In the genomic region with DNA sequence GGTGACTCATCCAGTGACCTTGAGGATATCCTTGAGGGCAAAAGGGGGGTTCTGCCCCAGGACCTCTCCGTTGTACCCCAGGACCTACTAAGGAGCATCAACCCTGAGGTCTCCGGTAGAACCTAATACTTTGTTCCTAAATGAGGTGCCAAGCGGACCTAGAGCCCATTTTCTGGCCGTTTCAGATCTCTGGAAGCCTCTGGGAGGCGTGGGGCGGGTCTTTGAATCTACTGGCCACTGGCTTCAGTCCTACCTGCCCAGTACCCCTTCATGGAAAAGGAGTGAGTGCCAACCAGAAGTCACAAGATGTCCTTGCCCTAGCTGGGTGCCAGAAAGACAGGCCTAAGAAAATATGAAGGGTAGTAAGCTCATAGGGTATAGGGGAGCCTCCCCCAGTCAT, we compare ENCODE assay signal across 9 mouse cellular contexts. TPM values are rescaled to one million over a fixed set of nuclear protein-coding genes. Genes with fewer than 3 reads are reported as not detected.
DNase-seq lines count a peak whose midpoint lies in the region; ATAC-seq and TF ChIP-seq lines count a peak whose summit lies in the region.
"Had no signal": no experiment of that assay in that cellular context is flagged by ENCODE, and none has a peak within 500 bp of the region (broad histone marks: within the 10 kb centered on the region; RNA-seq: fewer than 3 reads in every experiment).

No protein-coding gene starts in this region.

- H3K9me3 ChIP-seq in kidney, postnatal 0 days (replicated peaks; ENCODE audit: low read length): no peaks in the 10 kb centered on the region
- H3K9me3 ChIP-seq in embryonic facial prominence, embryonic 13.5 days: no peaks in the 10 kb centered on the region
- no peaks in the 10 kb centered on the region for H3K9me3 ChIP-seq in intestine, embryonic 16.5 days (ENCODE audit: control insufficient read depth, low read length)

- no peak for DNase-seq in kidney, postnatal 0 days (ENCODE audit: low spot score)
- no peak for DNase-seq in kidney, postnatal 36 days
- DNase-seq in naive thymus-derived CD4-positive, alpha-beta T cell, adult 2 months (ENCODE audit: low read depth): peak; percentile 15
- no peak for DNase-seq in T-cell, adult 2 months (ENCODE audit: low spot score)
- no peak for DNase-seq in ovary, postnatal 36 days (ENCODE audit: low spot score)
- no peak for DNase-seq in adrenal gland, adult 2 months

- H3K27ac ChIP-seq in kidney, postnatal 0 days: no peak overlapping the region
- peak overlapping the region; percentile 90 for H3K27ac ChIP-seq in embryonic facial prominence, embryonic 13.5 days
- H3K27ac ChIP-seq in intestine, embryonic 16.5 days (ENCODE audit: low read length): peak overlapping the region; percentile 20; the same call in 1 of the 2 replicates

- 0 out of 2 replicates have a peak, but pooled peaks cover 12% of the 10 kb centered on the region for H3K4me1 ChIP-seq in kidney, postnatal 0 days (replicated peaks; ENCODE audit: insufficient read depth, low read length)
- H3K4me1 ChIP-seq in embryonic facial prominence, embryonic 13.5 days: peaks cover 21% of the 10 kb centered on the region
- peaks cover 13% of the 10 kb centered on the region for H3K4me1 ChIP-seq in intestine, embryonic 16.5 days (ENCODE audit: control insufficient read depth, insufficient read depth, low read length)

- no peaks in the 10 kb centered on the region for H3K27me3 ChIP-seq in kidney, postnatal 0 days (ENCODE audit: insufficient read depth, low read length)
- no peaks in the 10 kb centered on the region for H3K27me3 ChIP-seq in embryonic facial prominence, embryonic 13.5 days
- H3K27me3 ChIP-seq in intestine, embryonic 16.5 days (replicated peaks; ENCODE audit: control insufficient read depth, insufficient read depth, low read length): no peaks in the 10 kb centered on the region
- H3K27me3 ChIP-seq: Patski had no signal

- peaks cover 7% of the 10 kb centered on the region for H3K36me3 ChIP-seq in kidney, postnatal 0 days (ENCODE audit: insufficient read depth, low read length)
- peaks cover 27% of the 10 kb centered on the region for H3K36me3 ChIP-seq in embryonic facial prominence, embryonic 13.5 days
- H3K36me3 ChIP-seq in intestine, embryonic 16.5 days (ENCODE audit: control insufficient read depth, insufficient read depth, low read length): no peaks in the 10 kb centered on the region; the same call in 1 of the 2 replicates

- ATAC-seq in kidney, postnatal 0 days (replicated peaks; ENCODE audit: low FRiP score, low read depth): no peak
- ATAC-seq in embryonic facial prominence, embryonic 13.5 days (ENCODE audit: insufficient number of reproducible peaks, insufficient read depth, low FRiP score, low TSS enrichment, low read depth): no peak
- ATAC-seq in intestine, embryonic 16.5 days: no peak

- peak overlapping the region; percentile 87 for H3K4me2 ChIP-seq in kidney, postnatal 0 days (ENCODE audit: low read length)
- peak overlapping the region; percentile 74 for H3K4me2 ChIP-seq in embryonic facial prominence, embryonic 13.5 days
- H3K4me2 ChIP-seq in intestine, embryonic 16.5 days (ENCODE audit: low read depth, low read length): peak overlapping the region; percentile 63

- H3K9ac ChIP-seq in kidney, postnatal 0 days (ENCODE audit: low read depth, low read length): 0 out of 2 replicates have a peak overlapping the region, but pooled peaks have one; percentile 83
- peak overlapping the region; percentile 96 for H3K9ac ChIP-seq in embryonic facial prominence, embryonic 13.5 days
- H3K9ac ChIP-seq in intestine, embryonic 16.5 days (ENCODE audit: low read depth, low read length): peak overlapping the region; percentile 87; the same call in 1 of the 2 replicates

- TF ChIP-seq CTCF in kidney, postnatal 0 days (IDR thresholded peaks at IDR 0.05; ENCODE audit: low read depth): no peak

- WGBS in kidney, postnatal 0 days: 40% methylated on average over 6 of the region's 6 CpGs
- WGBS in embryonic facial prominence, embryonic 13.5 days: 38% methylated on average over 6 of the region's 6 CpGs
- WGBS in intestine, embryonic 16.5 days: 45% methylated on average over 6 of the region's 6 CpGs

- peak overlapping the region; percentile 67 for H3K4me3 ChIP-seq in kidney, postnatal 0 days (replicated peaks; ENCODE audit: low read depth, low read length)
- H3K4me3 ChIP-seq in embryonic facial prominence, embryonic 13.5 days: peak overlapping the region; percentile 74
- peak overlapping the region; percentile 63 for H3K4me3 ChIP-seq in intestine, embryonic 16.5 days (ENCODE audit: low read length)

RNA-seq across cellular contexts. Expression of gene Cmtm3, which starts 2.5 kb away (rescaled TPM):
- polyA plus RNA-seq in kidney, postnatal 0 days (2015; fragmentation: Nextera tagmentation; extraction: Ambion mirVana): 125 and 132 TPM in 2 replicates
- polyA plus RNA-seq in embryonic facial prominence, embryonic 13.5 days (2015; fragmentation: Nextera tagmentation; extraction: Ambion mirVana): 174 and 185 TPM in 2 replicates
- polyA plus RNA-seq in intestine, embryonic 16.5 days (2015; fragmentation: Nextera tagmentation; extraction: Ambion mirVana): 98.2 and 105 TPM in 2 replicates
- total RNA-seq in adrenal gland, adult 2 months (2021): 100 to 1,000 TPM in 1 of 2 experiments, 10 to 100 TPM in 1; 56.9 to 110 TPM
- polyA plus RNA-seq in adrenal gland, adult 2 months (2012; rRNA removed): 336 and 405 TPM in 2 replicates

RNA-seq across cellular contexts. Expression of gene Cmtm2b, which starts 19.6 kb away (rescaled TPM):
- polyA plus RNA-seq in kidney, postnatal 0 days (2015; fragmentation: Nextera tagmentation; extraction: Ambion mirVana): not detected in 2 replicates
- polyA plus RNA-seq in embryonic facial prominence, embryonic 13.5 days (2015; fragmentation: Nextera tagmentation; extraction: Ambion mirVana): not detected in 2 replicates
- polyA plus RNA-seq in intestine, embryonic 16.5 days (2015; fragmentation: Nextera tagmentation; extraction: Ambion mirVana): not detected in 2 replicates
- total RNA-seq in adrenal gland, adult 2 months (2021): not detected
- not detected in 2 replicates for polyA plus RNA-seq in adrenal gland, adult 2 months (2012; rRNA removed)
- polyA plus RNA-seq: Patski had no signal

RNA-seq across cellular contexts. Expression of gene Gm11020, which starts 20.3 kb away (rescaled TPM):
- not detected in 2 replicates for polyA plus RNA-seq in kidney, postnatal 0 days (2015; fragmentation: Nextera tagmentation; extraction: Ambion mirVana)
- polyA plus RNA-seq in embryonic facial prominence, embryonic 13.5 days (2015; fragmentation: Nextera tagmentation; extraction: Ambion mirVana): not detected in 2 replicates
- not detected in 2 replicates for polyA plus RNA-seq in intestine, embryonic 16.5 days (2015; fragmentation: Nextera tagmentation; extraction: Ambion mirVana)
- not detected for total RNA-seq in adrenal gland, adult 2 months (2021)
- polyA plus RNA-seq in adrenal gland, adult 2 months (2012; rRNA removed): not detected in 2 replicates
- polyA plus RNA-seq: Patski had no signal

RNA-seq across cellular contexts. Expression of gene Cmtm1, which starts 31.7 kb away (rescaled TPM):
- not detected in 2 replicates for polyA plus RNA-seq in kidney, postnatal 0 days (2015; fragmentation: Nextera tagmentation; extraction: Ambion mirVana)
- polyA plus RNA-seq in embryonic facial prominence, embryonic 13.5 days (2015; fragmentation: Nextera tagmentation; extraction: Ambion mirVana): not detected in 2 replicates
- not detected in 2 replicates for polyA plus RNA-seq in intestine, embryonic 16.5 days (2015; fragmentation: Nextera tagmentation; extraction: Ambion mirVana)
- under 1 TPM in 1 of 2 experiments, not detected in 1; 0.29 TPM for total RNA-seq in adrenal gland, adult 2 months (2021)
- polyA plus RNA-seq in adrenal gland, adult 2 months (2012; rRNA removed): 0.09 TPM in 1 of 2 replicates, not detected in the other

RNA-seq across cellular contexts. Expression of gene Gm45711, which starts 31.8 kb away (rescaled TPM):
- not detected in 2 replicates for polyA plus RNA-seq in kidney, postnatal 0 days (2015; fragmentation: Nextera tagmentation; extraction: Ambion mirVana)
- not detected in 2 replicates for polyA plus RNA-seq in embryonic facial prominence, embryonic 13.5 days (2015; fragmentation: Nextera tagmentation; extraction: Ambion mirVana)
- not detected in 2 replicates for polyA plus RNA-seq in intestine, embryonic 16.5 days (2015; fragmentation: Nextera tagmentation; extraction: Ambion mirVana)
- total RNA-seq in adrenal gland, adult 2 months (2021): under 1 TPM in 1 of 2 experiments, not detected in 1; 0.23 TPM
- 0.12 and 0.52 TPM in 2 replicates for polyA plus RNA-seq in adrenal gland, adult 2 months (2012; rRNA removed)
- polyA plus RNA-seq: Patski had no signal
